Comparison of ENCODE assay signal across 13 mouse cellular contexts in the genomic region with DNA sequence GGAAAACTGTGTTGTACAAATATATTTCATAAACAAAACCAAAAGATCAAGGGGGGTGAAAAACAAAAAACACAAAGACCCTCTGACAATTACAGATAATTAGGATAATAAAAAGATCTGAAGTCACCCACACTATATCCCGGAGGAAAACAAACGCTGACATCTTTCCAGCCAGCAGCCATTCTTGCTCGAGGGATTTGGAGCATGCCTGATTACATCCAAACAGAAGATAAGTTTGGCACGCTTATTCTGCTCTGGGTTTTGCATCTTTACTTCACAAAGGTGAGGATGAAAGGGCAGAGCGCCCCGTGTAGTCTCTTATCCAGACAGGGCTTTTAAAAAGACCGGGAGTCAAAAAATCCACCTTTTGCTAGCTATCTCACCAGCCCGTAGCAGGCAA.
DNase-seq lines count a peak whose midpoint lies in the region.
"Had no signal": no experiment of that assay in that cellular context is flagged by ENCODE, and none has a peak within 500 bp of the region (broad histone marks: within the 10 kb centered on the region; RNA-seq: fewer than 3 reads in every experiment).

No protein-coding gene starts in this region.

- DNase-seq in cerebellum, postnatal 10 days: peak; percentile 34 to 45
- no peak for DNase-seq in cerebellum, adult 11-12 months
- peak; percentile 2 for DNase-seq in thymus, postnatal 0 days (ENCODE audit: low spot score)
- DNase-seq in thymus, postnatal 4 days: no peak
- DNase-seq in mesoderm, embryonic 11.5 days (ENCODE audit: low read depth, low spot score): peak; percentile 27
- peak; percentile 68 for DNase-seq in retina, postnatal 1 day
- no peak for DNase-seq in adrenal gland, adult 18-20 months (ENCODE audit: low spot score in 2 of 2)
- DNase-seq in lung, postnatal 14 days: no peak
- DNase-seq: adrenal gland, postnatal 25 days; heart, postnatal 4 days; kidney, adult 2 months; lung, postnatal 10 days; right cerebral cortex, postnatal 25 days had no signal

Comparison
In these comparisons a context has a peak if more than half of its experiments do, and no peak if none do; other contexts are left out.
1. DNase-seq: peak in cerebellum, postnatal 10 days (2 of 2), thymus, postnatal 0 days (single experiment), mesoderm, embryonic 11.5 days (single experiment) and retina, postnatal 1 day (single experiment); none in cerebellum, adult 11-12 months (single experiment), thymus, postnatal 4 days (single experiment), adrenal gland, adult 18-20 months (0 of 2) and lung, postnatal 14 days (single experiment).